Mouse (Mus musculus) forebrain, embryonic 10.5 days (tissue): ENCODE data around the gene Arap1. TPM values are rescaled to one million over a fixed set of nuclear protein-coding genes. Genes with fewer than 3 reads are reported as not detected.

Source experiments
- DNase-seq: peaks from one replicate; pipeline ENCODE4 v3.0.0-alpha.2; 2017; ENCODE audit warnings: low spot score; ENCODE audit errors: extremely low spot score
- H3K27ac ChIP-seq: fragments of 300-500 bp; sonication (generic); 2 replicates; pipeline ENCODE4 v1.5.1; 2016; ENCODE audit warnings: mild to moderate bottlenecking
- H3K27me3 ChIP-seq: fragments of 300-500 bp; sonication (generic); 2 replicates; pipeline ENCODE4 v1.6.1; 2016; ENCODE audit warnings: mild to moderate bottlenecking; ENCODE audit not compliant: poor library complexity, severe bottlenecking
- H3K36me3 ChIP-seq: fragments of 300-500 bp; sonication (generic); replicated peaks from 2 replicates; pipeline ENCODE4 v1.6.1; 2016; ENCODE audit warnings: mild to moderate bottlenecking, moderate library complexity
- H3K4me1 ChIP-seq: fragments of 300-500 bp; sonication (generic); 2 replicates; pipeline ENCODE4 v1.6.1; 2016
- H3K4me3 ChIP-seq: fragments of 300-500 bp; sonication (generic); 2 replicates; pipeline ENCODE4 v1.5.1; 2016; ENCODE audit warnings: mild to moderate bottlenecking, moderate library complexity
- H3K9me3 ChIP-seq: fragments of 300-500 bp; sonication (generic); 2 replicates; pipeline ENCODE4 v1.6.1; 2016; ENCODE audit warnings: mild to moderate bottlenecking, moderate library complexity
- WGBS: fragments of 180-500 bp; shearing (Covaris S2); methylation state at CpG from one replicate; pipeline ENCODE4 v1.1.7; 2016; 5-methylcytosine and 5-hydroxymethylcytosine counted together
- polyA plus RNA-seq: library from polyadenylated mRNA; unstranded; fragments of >200 nt; fragmentation: Nextera tagmentation; extraction: Ambion mirVana; gene quantifications from 2 replicates; pipeline ENCODE4 v1.2.1, GENCODE M21; 2016

The Arap1 gene
- polyA plus RNA-seq, 1 experiment from 2014 or later = 12.9 TPM

DNA sequence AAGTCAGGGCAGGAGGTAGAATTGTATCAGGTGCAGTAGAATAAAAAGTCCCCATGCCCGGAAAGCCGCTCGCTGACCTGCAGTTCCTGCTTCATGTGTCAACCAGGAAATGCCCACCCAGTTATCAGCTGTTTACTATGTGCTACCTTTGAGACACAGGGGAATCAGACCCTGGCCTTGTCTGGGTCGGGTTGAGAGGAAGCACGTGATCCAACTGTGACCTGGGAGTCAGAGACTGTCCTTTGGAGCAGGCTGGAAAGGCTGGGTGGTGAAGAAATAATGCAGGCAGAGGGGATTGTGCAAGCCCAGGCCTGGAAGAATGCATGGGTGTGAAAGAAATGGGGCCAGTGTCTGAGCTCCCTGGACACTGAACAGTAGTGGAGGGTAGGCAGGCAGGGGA is 6.6 kb downstream of the Arap1 start:
- no peaks in the 10 kb centered on the region for H3K36me3 ChIP-seq
- H3K27ac ChIP-seq = no peak overlapping the region
- no peak overlapping the region for H3K4me3 ChIP-seq
- DNase-seq = no peak
- 87% methylated on average over 5 of the region's 5 CpGs for WGBS
- H3K4me1 ChIP-seq = peaks cover 24% of the 10 kb centered on the region
- H3K9me3 ChIP-seq = no peaks in the 10 kb centered on the region
- H3K27me3 ChIP-seq = peaks cover 11% of the 10 kb centered on the region

DNA sequence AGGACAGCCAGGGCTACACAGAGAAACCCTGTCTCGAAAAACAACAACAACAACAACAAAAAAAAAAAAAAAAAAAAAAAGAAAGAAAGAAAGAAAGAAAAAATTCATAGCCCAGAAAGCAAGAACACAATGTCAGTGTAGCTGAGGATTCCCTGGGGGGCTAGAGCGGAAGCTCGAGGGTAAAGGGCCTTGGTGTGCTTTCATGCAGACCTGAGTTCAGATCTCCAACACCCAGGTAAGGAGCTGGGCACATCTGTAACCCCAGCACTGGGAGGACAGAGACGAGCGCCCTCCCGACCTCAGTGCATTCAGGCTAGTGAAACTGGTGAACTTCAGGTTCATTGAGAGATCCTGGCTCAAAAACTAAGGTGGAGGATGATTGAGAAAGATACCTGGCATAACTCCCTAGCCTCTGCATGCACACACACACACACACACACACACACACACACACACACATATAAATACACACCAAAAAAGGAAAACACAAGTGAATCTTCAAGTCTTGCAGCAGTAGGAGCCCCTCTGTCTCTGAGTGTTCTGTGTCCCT is 7.8 kb downstream of the Arap1 start:
- H3K36me3 ChIP-seq = no peaks in the 10 kb centered on the region
- no peak overlapping the region for H3K4me3 ChIP-seq
- H3K9me3 ChIP-seq = no peaks in the 10 kb centered on the region
- no peaks in the 10 kb centered on the region for H3K27me3 ChIP-seq
- H3K4me1 ChIP-seq = peaks cover 13% of the 10 kb centered on the region
- no peak for DNase-seq
- 85% methylated on average over 6 of the region's 6 CpGs for WGBS
- no peak overlapping the region for H3K27ac ChIP-seq

DNA sequence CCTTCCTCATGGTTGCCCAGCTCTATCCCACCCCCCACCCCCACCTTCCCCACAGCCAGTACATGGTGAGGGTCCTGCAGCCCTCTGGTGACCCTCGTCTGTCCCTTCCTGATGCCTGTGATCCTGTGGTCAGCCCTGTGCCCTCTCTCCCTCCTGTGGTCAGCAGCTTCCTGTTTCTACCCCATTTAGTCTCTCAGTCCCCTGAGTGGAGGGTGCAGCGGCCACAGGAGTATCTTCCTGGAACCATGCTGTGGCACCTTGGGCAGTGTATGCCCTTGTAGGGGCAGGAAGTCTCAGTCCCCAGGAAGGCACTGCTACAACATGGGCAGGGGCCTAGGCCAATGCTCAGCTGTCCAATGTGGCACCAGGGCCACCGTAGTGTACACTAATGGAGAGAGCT is 9.0 kb downstream of the Arap1 start:
- Histone ChIP-seq H3K9me3 (no peaks in the 10 kb centered on the region), H3K27me3 (no peaks in the 10 kb centered on the region), H3K27ac (peak overlapping the region; percentile 40), H3K4me3 (no peak overlapping the region), H3K36me3 (no peaks in the 10 kb centered on the region), H3K4me1 (peaks cover 21% of the 10 kb centered on the region)
- WGBS = 71% methylated on average over 3 of the region's 3 CpGs
- DNase-seq = no peak

DNA sequence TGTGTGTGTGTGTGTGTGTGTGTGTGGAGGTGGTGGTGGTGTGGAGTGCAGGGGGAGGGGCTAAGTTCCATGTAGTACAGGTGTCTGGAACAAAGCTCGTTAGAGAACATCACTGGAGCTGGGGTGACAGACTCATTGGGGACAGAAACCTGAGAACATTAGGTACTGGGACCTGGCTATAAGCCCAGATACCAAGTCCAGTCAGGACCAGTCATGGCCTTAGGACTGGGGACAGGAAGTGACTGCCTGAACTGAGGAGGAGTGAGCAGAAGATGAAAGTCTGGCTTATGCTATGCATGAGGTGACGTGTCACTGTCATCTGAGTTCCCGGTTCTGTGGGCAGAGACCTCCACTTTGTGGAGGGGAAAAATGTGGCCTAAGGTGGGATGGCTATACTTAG is 12.5 kb downstream of the Arap1 start:
- Histone ChIP-seq H3K9me3 (no peaks in the 10 kb centered on the region), H3K4me1 (peaks cover 23% of the 10 kb centered on the region), H3K27me3 (no peaks in the 10 kb centered on the region), H3K4me3 (no peak overlapping the region), H3K27ac (no peak overlapping the region), H3K36me3 (no peaks in the 10 kb centered on the region)
- WGBS = 82% methylated on average over 3 of the region's 3 CpGs
- DNase-seq = no peak

DNA sequence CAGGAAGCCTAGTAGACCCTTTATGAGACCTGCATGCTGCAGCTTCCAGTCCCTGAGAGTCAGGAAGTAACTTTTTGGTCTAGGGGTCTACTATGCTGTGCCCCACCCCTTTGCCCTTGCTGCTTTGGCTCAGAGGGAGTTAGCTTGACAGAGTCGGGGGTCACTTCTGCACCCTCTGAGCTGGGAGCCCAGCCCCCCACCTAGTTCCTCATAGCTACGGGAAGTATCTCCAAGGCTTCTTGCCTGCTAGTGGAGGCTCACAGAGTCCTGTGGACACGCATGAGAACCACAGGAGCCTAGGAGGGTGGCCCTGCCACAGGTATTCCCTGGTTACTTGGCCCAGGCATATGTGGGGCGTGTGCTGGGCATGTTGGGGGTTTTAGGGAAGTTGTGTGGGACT is 13.2 kb downstream of the Arap1 start:
- Histone ChIP-seq H3K27me3 (no peaks in the 10 kb centered on the region), H3K9me3 (no peaks in the 10 kb centered on the region), H3K4me1 (peaks cover 23% of the 10 kb centered on the region), H3K36me3 (no peaks in the 10 kb centered on the region), H3K4me3 (no peak overlapping the region), H3K27ac (no peak overlapping the region)
- DNase-seq = no peak
- 88% methylated on average over 4 of the region's 4 CpGs for WGBS

DNA sequence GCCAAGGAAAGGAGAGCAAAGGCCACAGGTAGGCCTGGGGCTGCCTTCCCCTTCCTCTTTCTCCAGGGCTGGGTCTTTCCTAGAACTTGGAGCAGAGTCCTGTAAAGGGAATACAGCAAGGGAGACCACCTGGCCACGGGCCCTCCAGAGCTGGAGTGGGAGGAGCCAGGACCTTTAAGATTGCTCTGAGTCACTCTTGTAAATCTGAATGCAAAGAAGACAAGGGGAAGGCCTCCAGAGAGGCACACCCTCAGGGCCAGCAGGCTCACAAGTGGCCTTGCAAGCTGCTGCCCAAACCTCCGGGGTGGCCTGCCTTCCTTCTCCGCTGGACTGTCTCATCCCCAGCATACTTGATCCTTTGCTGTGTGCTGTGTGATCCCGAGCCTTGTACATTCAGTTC is 13.9 kb downstream of the Arap1 start:
- 79% methylated on average over 4 of the region's 4 CpGs for WGBS
- no peak for DNase-seq
- Histone ChIP-seq H3K27ac (peak overlapping the region; percentile 12; the same call in 1 of the 2 replicates), H3K27me3 (no peaks in the 10 kb centered on the region), H3K4me1 (peaks cover 15% of the 10 kb centered on the region), H3K36me3 (no peaks in the 10 kb centered on the region), H3K4me3 (no peak overlapping the region), H3K9me3 (no peaks in the 10 kb centered on the region)

DNA sequence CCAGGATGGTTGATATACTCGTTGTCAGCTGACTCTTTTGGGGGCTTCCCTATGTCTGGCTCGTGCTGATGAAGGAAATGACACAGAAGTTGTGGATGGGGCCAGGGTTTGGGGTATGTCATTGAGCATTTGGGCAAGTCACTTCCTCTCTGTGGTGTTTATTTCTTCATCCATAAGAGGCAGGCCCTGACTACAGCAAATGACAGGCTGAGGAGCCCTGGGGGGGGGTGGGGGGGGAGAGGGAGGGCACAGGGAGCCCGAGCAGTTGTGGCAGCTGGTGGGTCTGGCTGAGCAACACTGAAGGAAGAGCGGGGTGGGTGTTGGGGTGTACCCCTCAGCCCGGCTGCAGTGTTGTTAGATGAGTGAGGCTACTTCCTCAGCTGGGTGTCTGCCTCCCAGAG is 14.9 kb downstream of the Arap1 start:
- DNase-seq = no peak
- Histone ChIP-seq H3K4me3 (no peak overlapping the region), H3K9me3 (no peaks in the 10 kb centered on the region), H3K4me1 (peaks cover 10% of the 10 kb centered on the region), H3K36me3 (no peaks in the 10 kb centered on the region), H3K27me3 (no peaks in the 10 kb centered on the region), H3K27ac (no peak overlapping the region)
- WGBS = 79% methylated on average over 5 of the region's 5 CpGs

DNA sequence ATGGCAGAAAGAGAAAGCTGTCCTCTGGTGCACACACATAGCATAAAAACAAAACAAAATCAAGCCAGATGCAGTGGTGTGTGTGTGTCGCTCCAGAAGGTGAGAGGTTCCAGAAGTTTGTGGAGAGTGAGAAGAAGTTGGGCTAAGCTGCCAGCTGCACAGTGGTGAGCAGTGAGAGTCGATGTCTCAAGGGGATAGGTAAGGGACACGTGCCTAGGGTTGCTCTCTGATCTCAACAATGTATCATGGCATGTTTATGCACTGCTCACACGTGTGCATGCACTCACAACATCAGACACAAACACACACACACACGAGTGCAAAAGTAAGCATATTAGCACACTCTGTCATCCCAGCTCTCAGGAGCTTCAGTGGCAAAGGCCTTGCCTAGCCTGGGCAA is 16.0 kb downstream of the Arap1 start:
- H3K27me3 ChIP-seq = no peaks in the 10 kb centered on the region
- no peaks in the 10 kb centered on the region for H3K9me3 ChIP-seq
- no peak for DNase-seq
- H3K4me3 ChIP-seq = no peak overlapping the region
- 85% methylated on average over 5 of the region's 5 CpGs for WGBS
- H3K36me3 ChIP-seq = no peaks in the 10 kb centered on the region
- H3K27ac ChIP-seq = no peak overlapping the region
- peaks cover 10% of the 10 kb centered on the region for H3K4me1 ChIP-seq

DNA sequence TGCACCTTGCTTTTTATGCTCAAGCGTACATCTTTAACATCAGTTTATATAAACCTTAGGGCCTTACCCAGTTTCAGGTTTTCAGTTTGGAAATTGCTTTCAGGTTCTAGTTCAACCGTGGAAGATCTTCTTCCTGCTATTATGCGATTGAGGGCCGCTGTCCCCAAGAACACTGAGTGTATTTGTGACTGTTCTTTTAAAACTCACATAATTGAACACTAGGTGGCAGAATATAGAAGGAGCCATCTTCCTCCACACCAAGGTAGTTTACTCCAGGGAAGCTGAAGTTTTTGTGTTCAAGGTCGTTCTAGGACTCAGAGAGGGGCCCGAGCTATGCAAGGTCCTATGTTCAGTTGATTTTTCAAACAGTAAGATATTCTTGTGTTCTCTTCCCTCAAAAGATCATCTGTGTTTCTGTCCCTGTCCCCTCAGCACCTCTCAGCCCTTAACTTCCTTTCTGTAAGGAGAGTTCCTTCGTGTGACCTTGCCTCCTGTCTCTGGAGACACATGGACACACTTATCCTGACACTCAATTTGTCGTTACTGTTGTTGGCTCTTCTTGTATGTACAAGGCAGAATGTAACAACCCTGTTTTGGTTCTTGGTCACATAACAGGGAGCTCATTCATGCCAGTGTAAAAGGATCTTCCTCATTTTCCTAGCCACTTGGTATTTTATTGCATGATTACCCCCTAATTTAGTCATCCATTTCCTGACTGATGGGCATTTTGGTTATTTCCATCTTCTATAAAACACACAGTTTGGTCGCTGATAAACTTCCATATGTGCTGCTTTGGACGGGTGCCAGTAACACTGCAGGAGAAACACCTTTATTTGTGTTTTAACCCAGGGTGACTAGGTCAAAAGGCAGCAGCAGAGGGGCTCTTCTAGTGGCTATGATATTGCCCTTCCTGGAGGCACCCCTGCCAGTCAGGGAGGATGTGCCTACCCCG is 20.3 kb downstream of the Arap1 start:
- Histone ChIP-seq H3K9me3 (no peaks in the 10 kb centered on the region), H3K36me3 (no peaks in the 10 kb centered on the region), H3K27me3 (no peaks in the 10 kb centered on the region), H3K4me1 (peaks cover 6% of the 10 kb centered on the region; the same call in 1 of the 2 replicates), H3K4me3 (no peak overlapping the region), H3K27ac (no peak overlapping the region)
- WGBS = 77% methylated on average over 11 of the region's 11 CpGs
- DNase-seq = no peak

DNA sequence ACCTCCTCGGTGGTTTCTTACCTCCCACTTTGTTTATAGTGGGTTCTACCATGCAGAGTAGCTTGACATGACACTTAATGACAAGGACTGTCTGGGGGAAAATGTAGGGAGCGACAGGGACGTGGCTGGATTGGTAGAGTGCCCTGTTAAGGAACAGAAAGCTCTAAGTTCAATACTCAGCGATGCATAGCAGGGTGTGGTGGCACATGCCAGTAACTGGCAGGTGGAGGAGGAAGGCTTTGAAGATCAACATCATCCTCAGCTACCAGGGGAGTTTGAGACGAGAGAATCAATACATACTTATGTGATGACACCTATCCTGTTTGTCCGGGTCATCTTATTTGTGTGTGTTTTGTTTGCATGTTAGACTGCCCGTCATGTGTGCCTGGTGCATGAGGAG is 21.8 kb downstream of the Arap1 start:
- no peak for DNase-seq
- WGBS = 83% methylated on average over 7 of the region's 7 CpGs

DNA sequence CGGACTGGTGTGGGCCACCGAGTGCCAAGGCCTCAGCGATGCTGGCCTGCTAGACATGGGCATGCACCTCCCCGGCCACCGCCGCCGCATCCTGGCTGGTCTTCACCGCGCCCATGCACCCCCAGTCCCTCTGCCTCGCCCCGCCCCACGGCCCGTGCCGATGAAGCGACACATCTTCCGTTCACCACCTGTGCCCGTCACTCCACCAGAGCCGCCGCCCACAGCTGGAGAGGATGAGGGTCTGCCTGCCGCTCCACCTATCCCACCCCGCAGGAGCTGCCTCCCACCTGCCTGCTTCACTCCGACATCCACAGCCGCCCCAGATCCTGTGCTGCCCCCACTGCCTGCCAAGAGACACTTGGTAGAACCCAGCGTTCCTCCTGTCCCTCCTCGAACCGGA is 25.2 kb downstream of the Arap1 start:
- no peak overlapping the region for H3K4me3 ChIP-seq
- 90% methylated on average over 26 of the region's 26 CpGs for WGBS
- no peaks in the 10 kb centered on the region for H3K9me3 ChIP-seq
- no peaks in the 10 kb centered on the region for H3K27me3 ChIP-seq
- peaks cover 18% of the 10 kb centered on the region for H3K4me1 ChIP-seq
- no peak for DNase-seq
- H3K27ac ChIP-seq = no peak overlapping the region
- H3K36me3 ChIP-seq = no peaks in the 10 kb centered on the region

More for the DNA sequence above, 21.8 kb downstream of the Arap1 start:
- Histone ChIP-seq H3K4me1 (peaks cover 6% of the 10 kb centered on the region; the same call in 1 of the 2 replicates), H3K36me3 (no peaks in the 10 kb centered on the region), H3K27ac (no peak overlapping the region), H3K4me3 (no peak overlapping the region), H3K27me3 (no peaks in the 10 kb centered on the region), H3K9me3 (no peaks in the 10 kb centered on the region)

DNA sequence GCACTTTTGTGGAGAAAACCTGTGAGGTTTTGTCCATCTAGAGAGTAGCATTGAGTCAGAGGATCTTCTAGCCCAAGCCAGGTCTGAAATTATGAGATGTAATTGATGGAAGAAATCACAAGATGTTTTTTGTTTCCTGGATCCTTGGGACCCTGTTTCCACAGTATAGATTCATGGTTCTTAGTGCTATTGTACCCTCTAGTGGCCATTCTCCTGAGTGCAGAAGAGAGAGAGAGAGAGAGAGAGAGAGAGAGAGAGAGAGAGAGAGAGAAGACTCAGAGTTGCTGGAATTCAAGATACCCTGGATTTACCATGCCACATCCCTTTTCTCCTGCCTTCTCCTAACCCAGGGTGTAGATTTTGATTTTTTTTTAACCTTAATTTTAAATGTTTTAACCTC is 26.3 kb downstream of the Arap1 start:
- H3K27ac ChIP-seq = 0 out of 2 replicates have a peak overlapping the region, but pooled peaks have one; percentile 35
- no peaks in the 10 kb centered on the region for H3K36me3 ChIP-seq
- no peaks in the 10 kb centered on the region for H3K27me3 ChIP-seq
- peaks cover 27% of the 10 kb centered on the region for H3K4me1 ChIP-seq
- no peak overlapping the region for H3K4me3 ChIP-seq
- H3K9me3 ChIP-seq = no peaks in the 10 kb centered on the region
- DNase-seq = no peak

DNA sequence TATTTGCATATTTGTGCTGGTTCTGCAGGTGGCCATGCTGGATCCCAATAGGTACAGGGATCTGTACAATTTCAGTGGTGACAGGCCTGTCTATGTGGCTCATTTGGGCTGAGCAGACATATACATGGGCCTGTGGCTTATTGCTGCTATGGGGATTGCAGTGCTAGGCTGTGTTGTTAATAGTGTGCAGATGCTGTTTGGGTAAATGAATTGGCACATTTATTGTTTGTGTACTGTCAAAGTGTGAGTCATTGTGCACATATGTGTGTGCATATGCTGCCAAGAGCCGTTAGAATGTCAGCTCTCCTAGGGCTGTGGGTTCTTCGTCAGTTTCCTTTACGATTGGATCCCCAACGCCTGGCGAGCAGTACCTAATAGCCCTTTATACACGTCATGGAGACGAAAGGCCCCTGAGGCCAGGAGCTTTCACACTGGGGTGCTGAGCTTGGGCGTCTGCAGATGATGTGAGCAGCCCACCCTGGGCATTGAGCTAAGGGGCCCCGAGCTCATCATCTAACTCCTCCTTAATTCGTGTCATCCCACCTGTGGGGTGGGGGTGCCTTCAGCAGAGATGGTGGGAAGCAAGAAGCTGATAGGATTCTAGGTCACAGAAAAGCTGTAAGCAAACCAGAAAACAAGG is 29.0 kb downstream of the Arap1 start:
- no peak for DNase-seq
- 86% methylated on average over 10 of the region's 10 CpGs for WGBS

More for the DNA sequence above, 29.0 kb downstream of the Arap1 start:
- H3K36me3 ChIP-seq = no peaks in the 10 kb centered on the region
- no peak overlapping the region for H3K27ac ChIP-seq
- H3K4me1 ChIP-seq = peaks cover 31% of the 10 kb centered on the region
- no peaks in the 10 kb centered on the region for H3K9me3 ChIP-seq
- no peak overlapping the region for H3K4me3 ChIP-seq
- H3K27me3 ChIP-seq = no peaks in the 10 kb centered on the region
